Mouse (Mus musculus): Measurements from ENCODE around the gene Bmt2. TPM values are rescaled to one million over a fixed set of nuclear protein-coding genes. Genes with fewer than 3 reads are reported as not detected.

Gene Bmt2
- polyA plus RNA-seq, 1 experiment from 2014 or later, result 17.6 TPM

DNA sequence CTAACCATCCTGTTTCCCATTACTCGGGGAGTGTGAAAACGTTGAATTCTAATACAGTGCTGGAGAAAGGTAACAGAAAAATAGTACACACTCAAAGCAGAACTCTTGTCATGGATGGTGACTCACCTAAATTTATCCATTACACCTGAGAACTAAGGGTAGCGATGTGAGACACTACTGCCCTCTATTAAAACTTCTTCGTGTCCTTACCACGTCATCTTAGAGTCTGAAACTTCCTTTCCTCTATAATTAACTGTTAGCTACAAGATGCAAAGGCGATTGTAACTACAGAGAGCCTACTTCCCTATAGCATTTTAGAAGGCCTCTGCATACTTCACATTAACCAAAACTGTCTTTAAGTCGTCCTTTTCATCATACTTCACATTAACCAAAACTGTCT, 12.1 kb downstream of the Bmt2 start:
- WGBS, result 86% methylated on average over 7 of the region's 7 CpGs
- no peaks in the 10 kb centered on the region for H3K9me3 ChIP-seq (replicated peaks)
- H3K4me3 ChIP-seq, result no peak overlapping the region
- no peak overlapping the region for H3K27ac ChIP-seq
- no peak for DNase-seq (ENCODE audit: low spot score)
- H3K36me3 ChIP-seq, result peaks cover 26% of the 10 kb centered on the region
- H3K4me1 ChIP-seq, result no peaks in the 10 kb centered on the region
- H3K27me3 ChIP-seq (ENCODE audit: low read depth, poor library complexity, severe bottlenecking), result no peaks in the 10 kb centered on the region

DNA sequence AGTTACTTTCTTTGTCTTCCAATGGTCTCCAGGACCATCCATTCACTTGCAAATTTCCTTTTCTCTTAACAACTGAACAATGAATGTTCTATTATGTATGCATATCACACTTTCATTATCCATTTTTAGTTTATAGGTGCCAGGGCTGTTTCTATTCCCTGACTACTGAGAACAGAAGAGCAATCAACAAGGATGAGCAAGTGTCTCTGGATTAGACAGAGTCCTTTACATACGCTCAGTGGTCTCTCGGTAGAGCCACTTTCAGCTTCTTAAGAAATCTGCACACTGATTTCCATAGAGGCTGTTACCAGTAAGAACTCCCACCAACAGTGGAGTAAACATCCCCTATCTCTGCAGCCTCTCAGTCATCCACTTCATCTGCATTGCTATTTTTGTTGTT, 19.8 kb downstream of the Bmt2 start:
- Histone ChIP-seq H3K4me1 (no peaks in the 10 kb centered on the region), H3K9me3 (replicated peaks) (no peaks in the 10 kb centered on the region), H3K36me3 (peaks cover 44% of the 10 kb centered on the region), H3K27me3 (ENCODE audit: low read depth, poor library complexity, severe bottlenecking) (no peaks in the 10 kb centered on the region), H3K27ac (no peak overlapping the region), H3K4me3 (no peak overlapping the region)
- 93% methylated on average over 2 of the region's 2 CpGs for WGBS
- no peak for DNase-seq (ENCODE audit: low spot score)

DNA sequence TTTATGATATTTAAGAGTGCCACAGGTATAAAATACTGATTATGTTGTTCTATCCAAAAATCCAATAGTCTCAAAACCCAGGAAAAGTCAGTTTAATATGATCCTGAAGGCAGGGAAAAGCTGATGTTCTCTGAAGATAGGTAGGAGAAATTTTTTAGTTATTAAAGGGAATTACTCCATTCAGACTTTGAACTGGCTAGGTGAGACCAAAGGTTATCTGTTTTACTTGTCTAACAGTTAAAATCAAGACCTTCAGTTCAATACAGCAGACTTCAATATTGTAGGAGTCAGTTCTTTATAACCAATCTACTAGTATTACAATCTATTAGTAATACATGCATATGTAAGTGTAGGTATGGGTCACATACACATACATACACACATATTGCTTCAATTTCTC, 23.7 kb downstream of the Bmt2 start:
- Histone ChIP-seq H3K27me3 (ENCODE audit: low read depth, poor library complexity, severe bottlenecking) (no peaks in the 10 kb centered on the region), H3K4me1 (no peaks in the 10 kb centered on the region), H3K4me3 (no peak overlapping the region), H3K9me3 (replicated peaks) (no peaks in the 10 kb centered on the region), H3K36me3 (peaks cover 30% of the 10 kb centered on the region), H3K27ac (no peak overlapping the region)
- no peak for DNase-seq (ENCODE audit: low spot score)

DNA sequence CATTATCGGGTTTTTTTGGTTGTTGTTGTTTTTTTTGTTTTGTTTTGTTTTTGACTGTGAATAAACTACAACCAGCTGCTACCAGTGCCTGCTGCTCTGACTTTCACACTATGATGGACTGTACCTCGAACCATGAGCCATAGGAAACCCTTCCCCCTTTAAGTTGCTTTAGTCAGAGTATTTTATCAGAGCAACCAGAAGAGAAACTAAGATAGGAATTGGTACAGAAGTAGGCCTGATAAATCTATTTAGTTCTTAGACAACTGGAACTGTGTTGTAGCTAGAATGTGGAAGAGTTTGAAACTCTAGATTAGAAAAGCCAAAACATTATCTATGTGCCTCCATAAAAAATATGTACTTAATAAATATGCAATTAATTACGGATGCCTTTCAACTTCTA, 25.5 kb downstream of the Bmt2 start:
- Histone ChIP-seq H3K27ac (no peak overlapping the region), H3K36me3 (peaks cover 33% of the 10 kb centered on the region), H3K4me3 (no peak overlapping the region), H3K9me3 (replicated peaks) (no peaks in the 10 kb centered on the region), H3K4me1 (no peaks in the 10 kb centered on the region), H3K27me3 (ENCODE audit: low read depth, poor library complexity, severe bottlenecking) (no peaks in the 10 kb centered on the region)
- DNase-seq (ENCODE audit: low spot score), result no peak
- 96% methylated on average over 3 of the region's 3 CpGs for WGBS

DNA sequence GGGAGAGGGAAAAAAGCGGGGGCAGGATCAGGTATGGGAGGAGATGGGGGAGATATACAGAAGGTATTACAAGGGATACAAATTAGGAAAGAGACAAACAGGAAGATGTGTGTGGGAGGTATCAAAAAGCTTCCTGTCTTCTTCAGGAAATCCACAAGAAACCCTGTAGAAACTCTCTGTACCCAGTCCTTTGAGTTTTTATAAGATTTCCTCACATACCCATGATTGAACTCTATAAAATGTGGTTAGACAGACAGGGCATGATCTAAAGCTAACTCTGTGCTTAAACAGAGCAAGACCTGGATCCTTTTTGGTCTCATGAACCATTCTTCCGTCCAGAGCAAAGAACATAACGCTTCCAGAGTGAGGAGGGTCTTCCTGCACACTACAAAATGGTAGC, 26.9 kb downstream of the Bmt2 start:
- Histone ChIP-seq H3K9me3 (replicated peaks) (no peaks in the 10 kb centered on the region), H3K27ac (no peak overlapping the region), H3K27me3 (ENCODE audit: low read depth, poor library complexity, severe bottlenecking) (no peaks in the 10 kb centered on the region), H3K4me1 (no peaks in the 10 kb centered on the region), H3K36me3 (peaks cover 29% of the 10 kb centered on the region), H3K4me3 (no peak overlapping the region)
- DNase-seq (ENCODE audit: low spot score), result no peak
- 97% methylated on average over 3 of the region's 3 CpGs for WGBS

DNA sequence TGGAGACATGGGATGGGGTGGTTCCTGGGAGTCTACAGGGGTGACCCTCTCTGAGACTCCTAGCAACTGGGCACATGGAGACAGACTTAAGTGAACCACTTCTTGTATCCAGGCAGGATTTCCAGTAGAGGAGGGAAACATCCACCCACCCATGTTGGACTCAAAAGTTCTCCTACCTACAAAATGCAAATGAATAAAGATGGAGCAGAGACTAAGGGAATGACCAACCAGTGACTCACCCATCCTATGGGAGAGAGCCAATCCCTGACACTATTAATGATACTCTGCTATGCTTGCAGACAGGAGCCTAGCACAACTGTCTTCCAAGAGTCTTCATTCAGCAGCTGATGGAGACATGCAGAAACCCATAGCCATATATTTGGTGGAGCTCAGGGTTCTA, 29.5 kb downstream of the Bmt2 start:
- no peak for DNase-seq (ENCODE audit: low spot score)
- no peak overlapping the region for H3K4me3 ChIP-seq
- H3K36me3 ChIP-seq, result peaks cover 33% of the 10 kb centered on the region
- H3K9me3 ChIP-seq (replicated peaks), result no peaks in the 10 kb centered on the region
- no peaks in the 10 kb centered on the region for H3K4me1 ChIP-seq
- H3K27me3 ChIP-seq (ENCODE audit: low read depth, poor library complexity, severe bottlenecking), result no peaks in the 10 kb centered on the region
- no peak overlapping the region for H3K27ac ChIP-seq

DNA sequence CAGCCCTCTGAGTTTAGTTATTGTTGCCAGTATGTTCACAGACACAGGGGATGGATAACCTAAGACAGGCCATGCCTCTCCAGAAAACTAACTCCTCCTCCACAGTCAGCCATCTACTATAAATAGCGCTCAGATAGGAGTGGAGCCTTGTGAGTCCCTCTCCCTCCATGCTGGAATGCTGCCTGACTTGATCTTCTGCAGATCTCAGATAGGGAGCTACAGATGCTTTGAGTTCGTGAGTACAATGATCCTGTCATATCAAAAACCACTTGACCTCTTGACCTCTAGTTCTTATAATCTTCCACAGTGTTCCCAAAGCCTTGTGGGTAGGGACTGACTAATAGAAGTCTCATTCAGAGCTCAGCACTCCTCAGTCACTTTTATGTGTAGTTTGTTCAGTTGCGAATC, 41.2 kb downstream of the Bmt2 start:
- Histone ChIP-seq H3K27me3 (ENCODE audit: low read depth, poor library complexity, severe bottlenecking) (no peaks in the 10 kb centered on the region), H3K27ac (no peak overlapping the region), H3K4me3 (no peak overlapping the region), H3K4me1 (no peaks in the 10 kb centered on the region), H3K9me3 (replicated peaks) (no peaks in the 10 kb centered on the region), H3K36me3 (peaks cover 19% of the 10 kb centered on the region)
- DNase-seq (ENCODE audit: low spot score), result no peak
- 80% methylated on average over 3 of the region's 3 CpGs for WGBS

DNA sequence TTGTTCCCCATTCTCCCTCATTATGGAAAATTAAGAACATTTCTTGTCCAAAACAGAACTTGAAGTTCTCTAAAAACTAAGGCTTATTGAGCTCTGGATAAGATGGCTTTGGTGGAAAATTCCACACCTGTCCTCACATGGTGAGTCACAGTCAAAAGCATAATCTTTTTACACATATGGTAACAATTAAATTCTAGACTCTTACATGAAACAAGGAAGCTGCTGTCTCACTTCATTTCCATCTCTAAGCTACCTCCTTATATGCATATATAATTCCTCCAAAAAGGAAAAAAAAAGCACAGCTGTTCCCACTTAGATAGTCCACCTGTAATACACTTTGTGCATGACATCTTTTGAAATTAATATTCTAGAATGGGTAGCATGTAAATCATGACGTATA, 45.2 kb downstream of the Bmt2 start:
- WGBS, result 85% methylated on average over 1 of the region's 1 CpGs
- Histone ChIP-seq H3K4me1 (no peaks in the 10 kb centered on the region), H3K36me3 (peaks cover 15% of the 10 kb centered on the region), H3K9me3 (replicated peaks) (no peaks in the 10 kb centered on the region), H3K27me3 (ENCODE audit: low read depth, poor library complexity, severe bottlenecking) (no peaks in the 10 kb centered on the region), H3K27ac (no peak overlapping the region), H3K4me3 (no peak overlapping the region)
- DNase-seq (ENCODE audit: low spot score), result no peak

DNA sequence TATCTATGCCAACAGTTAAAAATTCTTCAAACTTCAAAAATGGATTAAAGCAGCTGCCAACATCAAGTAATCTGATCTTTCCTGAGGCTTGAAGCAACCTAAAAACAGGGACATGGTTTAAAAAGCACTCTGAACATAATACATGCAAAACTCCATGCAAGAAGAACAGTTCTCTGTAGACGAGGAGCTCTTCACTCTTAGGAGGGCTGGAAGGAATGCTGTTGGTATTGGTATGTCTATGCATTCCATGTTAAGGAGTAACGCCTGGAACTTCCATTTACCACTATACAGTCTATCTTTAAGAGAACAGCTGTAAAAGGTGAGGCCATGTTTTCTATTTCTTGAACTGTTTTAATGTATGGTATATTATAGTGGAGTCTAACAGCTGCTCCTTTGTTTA, 47.2 kb downstream of the Bmt2 start:
- no peaks in the 10 kb centered on the region for H3K27me3 ChIP-seq (ENCODE audit: low read depth, poor library complexity, severe bottlenecking)
- no peaks in the 10 kb centered on the region for H3K4me1 ChIP-seq
- no peak for DNase-seq (ENCODE audit: low spot score)
- no peak overlapping the region for H3K27ac ChIP-seq
- WGBS, result 88% methylated on average over 2 of the region's 2 CpGs
- H3K9me3 ChIP-seq (replicated peaks), result no peaks in the 10 kb centered on the region
- H3K4me3 ChIP-seq, result no peak overlapping the region
- peaks cover 16% of the 10 kb centered on the region for H3K36me3 ChIP-seq

DNA sequence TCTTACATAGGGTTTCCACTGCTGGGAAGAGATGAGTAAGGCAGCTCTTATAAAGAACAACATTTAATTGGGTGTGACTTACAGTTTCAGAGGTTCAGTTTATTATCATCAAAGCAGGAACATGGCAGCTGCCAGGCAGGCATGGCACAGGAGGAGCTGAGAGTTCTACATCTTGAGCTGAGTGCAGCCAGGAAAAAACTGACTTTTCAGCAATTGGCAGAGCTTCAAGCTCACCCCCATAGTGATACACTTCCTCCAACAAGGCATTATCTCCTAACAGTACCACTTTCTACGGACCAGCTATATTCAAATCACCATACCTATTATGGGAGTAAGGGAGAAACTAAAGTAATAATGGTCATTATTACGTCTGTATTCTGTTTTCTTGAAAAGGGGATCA, 58.1 kb downstream of the Bmt2 start:
- Histone ChIP-seq H3K36me3 (peaks cover 3% of the 10 kb centered on the region; the same call in 1 of the 2 replicates), H3K27me3 (ENCODE audit: low read depth, poor library complexity, severe bottlenecking) (no peaks in the 10 kb centered on the region), H3K9me3 (replicated peaks) (no peaks in the 10 kb centered on the region), H3K4me1 (no peaks in the 10 kb centered on the region), H3K4me3 (no peak overlapping the region), H3K27ac (no peak overlapping the region)
- WGBS, result 92% methylated on average over 2 of the region's 2 CpGs
- no peak for DNase-seq (ENCODE audit: low spot score)

DNA sequence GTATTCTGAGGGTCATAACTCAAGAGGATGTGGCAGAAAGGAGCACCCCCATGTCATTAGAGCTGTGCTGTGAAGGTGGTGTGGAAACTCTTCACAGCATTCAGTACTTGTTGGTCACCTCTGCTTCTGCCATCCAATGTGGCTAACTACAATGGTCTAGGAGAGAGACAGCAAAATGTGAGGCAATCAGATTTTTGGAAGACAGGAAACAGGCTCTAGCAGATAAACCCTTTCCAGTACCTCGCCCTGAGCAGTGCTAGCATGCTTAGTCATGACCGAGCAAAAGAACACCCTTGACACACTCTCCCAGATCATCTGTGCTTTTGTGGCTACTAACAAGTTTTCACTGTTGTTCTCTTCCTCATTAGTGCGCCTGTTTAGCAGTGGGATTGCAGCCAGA, 60.7 kb downstream of the Bmt2 start:
- Histone ChIP-seq H3K4me1 (no peaks in the 10 kb centered on the region), H3K36me3 (peaks cover 3% of the 10 kb centered on the region; the same call in 1 of the 2 replicates), H3K9me3 (replicated peaks) (no peaks in the 10 kb centered on the region), H3K27me3 (ENCODE audit: low read depth, poor library complexity, severe bottlenecking) (no peaks in the 10 kb centered on the region), H3K4me3 (no peak overlapping the region), H3K27ac (no peak overlapping the region)
- 95% methylated on average over 3 of the region's 3 CpGs for WGBS
- DNase-seq (ENCODE audit: low spot score), result no peak

DNA sequence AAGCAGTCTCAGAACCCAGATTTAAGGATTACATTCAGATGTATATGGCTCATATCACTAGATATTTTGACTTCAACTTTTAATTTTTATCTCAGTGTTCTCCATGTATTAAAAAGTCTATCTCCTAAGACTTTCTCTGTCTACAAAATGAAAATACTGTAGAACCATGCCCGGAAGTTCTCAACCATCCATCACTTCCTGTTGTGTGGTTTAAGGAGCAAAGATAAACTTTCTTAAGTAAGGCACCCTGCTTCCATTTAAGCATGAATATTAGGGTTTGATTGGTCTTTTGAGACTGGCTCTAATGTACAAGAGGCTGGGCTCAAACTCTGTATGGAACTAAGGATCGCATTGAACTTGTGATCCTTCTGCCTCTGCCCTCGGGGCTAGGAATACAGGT, 63.2 kb downstream of the Bmt2 start:
- Histone ChIP-seq H3K27me3 (ENCODE audit: low read depth, poor library complexity, severe bottlenecking) (no peaks in the 10 kb centered on the region), H3K4me3 (no peak overlapping the region), H3K9me3 (replicated peaks) (no peaks in the 10 kb centered on the region), H3K27ac (no peak overlapping the region), H3K4me1 (no peaks in the 10 kb centered on the region), H3K36me3 (no peaks in the 10 kb centered on the region)
- WGBS, result 91% methylated on average over 3 of the region's 3 CpGs
- no peak for DNase-seq (ENCODE audit: low spot score)

DNA sequence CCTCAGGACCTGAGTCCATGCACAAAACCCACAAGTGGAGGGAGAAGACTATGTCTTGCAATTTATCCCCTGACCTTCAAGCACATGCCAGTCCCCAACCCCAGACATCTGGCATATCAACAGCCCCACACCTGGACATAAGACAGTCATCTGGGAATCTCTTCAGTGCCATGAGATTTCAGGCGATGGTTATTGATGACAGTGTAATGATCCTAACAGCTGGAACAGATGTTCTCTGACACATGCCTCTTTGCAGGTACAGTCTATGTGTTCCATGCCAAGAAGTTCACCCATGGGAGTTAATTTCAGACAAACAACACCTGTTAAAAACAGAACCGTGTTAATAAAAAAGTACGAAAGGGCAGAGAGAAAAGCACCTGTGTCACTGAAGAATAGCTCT, 64.1 kb downstream of the Bmt2 start:
- WGBS, result 83% methylated on average over 3 of the region's 3 CpGs
- H3K9me3 ChIP-seq (replicated peaks), result no peaks in the 10 kb centered on the region
- no peaks in the 10 kb centered on the region for H3K36me3 ChIP-seq
- no peak overlapping the region for H3K4me3 ChIP-seq
- no peaks in the 10 kb centered on the region for H3K27me3 ChIP-seq (ENCODE audit: low read depth, poor library complexity, severe bottlenecking)
- no peak for DNase-seq (ENCODE audit: low spot score)
- no peak overlapping the region for H3K27ac ChIP-seq
- no peaks in the 10 kb centered on the region; the same call in 1 of the 2 replicates for H3K4me1 ChIP-seq

DNA sequence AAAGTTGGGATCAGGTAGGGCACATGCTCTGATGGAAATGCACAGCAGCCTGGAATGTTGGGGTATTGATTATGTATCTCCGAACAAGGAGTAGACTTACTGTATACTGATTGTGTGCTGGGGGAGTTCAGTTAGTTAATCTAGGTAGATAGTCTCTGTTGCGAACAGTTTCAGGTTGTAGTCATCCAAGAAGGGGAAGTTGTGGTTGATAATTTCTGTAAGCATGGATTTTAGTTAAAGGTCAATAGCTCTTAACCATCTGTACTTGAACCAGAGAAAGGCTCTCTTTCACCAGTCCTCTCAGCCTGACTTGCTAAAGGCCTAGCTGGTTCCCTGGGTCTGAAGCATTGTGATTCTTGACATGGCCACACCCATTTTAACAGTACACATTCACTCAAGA, 66.9 kb downstream of the Bmt2 start:
- no peaks in the 10 kb centered on the region for H3K9me3 ChIP-seq (replicated peaks)
- no peak overlapping the region for H3K4me3 ChIP-seq
- H3K36me3 ChIP-seq, result no peaks in the 10 kb centered on the region
- H3K27me3 ChIP-seq (ENCODE audit: low read depth, poor library complexity, severe bottlenecking), result no peaks in the 10 kb centered on the region
- 92% methylated on average over 2 of the region's 2 CpGs for WGBS
- peaks cover 12% of the 10 kb centered on the region for H3K4me1 ChIP-seq
- H3K27ac ChIP-seq, result no peak overlapping the region
- no peak for DNase-seq (ENCODE audit: low spot score)
